Mouse (Mus musculus) brain, embryonic 14.5 days (tissue): ENCODE data around the gene Palm3. TPM values are rescaled to one million over a fixed set of nuclear protein-coding genes. Genes with fewer than 3 reads are reported as not detected.

Source experiments
- DNase-seq: peaks from one replicate; pipeline ENCODE4 v3.0.0-alpha.2; 2011; ENCODE audit warnings: low read depth
- CTCF ChIP-seq: fragments of 200-500 bp; IDR thresholded peaks from 2 replicates; pipeline ENCODE4 v1.5.1; 2012; ENCODE audit warnings: inconsistent platforms, mild to moderate bottlenecking, moderate library complexity, borderline replicate concordance; ENCODE audit not compliant: insufficient read depth, insufficient read length; ENCODE audit errors: extremely low read depth
- POLR2A ChIP-seq: fragments of 200-500 bp; IDR thresholded peaks from 2 replicates; pipeline ENCODE4 v1.6.1; 2012; ENCODE audit warnings: mild to moderate bottlenecking, inconsistent platforms, borderline replicate concordance; ENCODE audit not compliant: poor library complexity, insufficient read depth, insufficient read length, severe bottlenecking; ENCODE audit errors: extremely low read depth
- polyA plus RNA-seq: library from polyadenylated mRNA; depleted of rRNA; stranded (reverse); fragments of >200 nt; gene quantifications from 2 replicates; pipeline ENCODE4 v1.2.3, GENCODE M21; 2012

Gene Palm3
- polyA plus RNA-seq, 1 experiment = 3.7 TPM

GRCm38 (mm10) chr8:84065457-84066072, 44.3 kb downstream of the Palm3 start:
- TF ChIP-seq CTCF (no peak), POLR2A (no peak)
- DNase-seq = no peak

GRCm38 (mm10) chr8:84066291-84066930, 45.1 kb downstream of the Palm3 start, which contains the start of gene Rfx1:
Gene Rfx1 (plus strand): TSS chr8:84066834.
- peak; percentile 100 for DNase-seq
- TF ChIP-seq CTCF (no peak), POLR2A (peak; percentile 48; the same call in 1 of the 2 replicates)

- no peak for TF ChIP-seq CTCF
- 0 out of 2 replicates have a peak, but pooled peaks have one; percentile 33 for TF ChIP-seq POLR2A
- peak; percentile 95 for DNase-seq
Measured at GRCm38 (mm10) chr8:84067047-84067573, 45.8 kb downstream of the Palm3 start.

GRCm38 (mm10) chr8:84067911-84068310, 46.6 kb downstream of the Palm3 start:
- TF ChIP-seq CTCF (no peak), POLR2A (no peak)
- DNase-seq = no peak

GRCm38 (mm10) chr8:84068316-84069035, 47.2 kb downstream of the Palm3 start:
- DNase-seq = no peak
- TF ChIP-seq POLR2A = no peak
- TF ChIP-seq CTCF = no peak

- TF ChIP-seq POLR2A = no peak
- TF ChIP-seq CTCF = no peak
- no peak for DNase-seq
Measured at GRCm38 (mm10) chr8:84069169-84069568, 47.9 kb downstream of the Palm3 start.

- no peak for TF ChIP-seq CTCF
- no peak for TF ChIP-seq POLR2A
- DNase-seq = peak; percentile 35
Measured at GRCm38 (mm10) chr8:84069750-84070149, 48.5 kb downstream of the Palm3 start.

GRCm38 (mm10) chr8:84070241-84070640, 49.0 kb downstream of the Palm3 start:
- no peak for TF ChIP-seq POLR2A
- no peak for TF ChIP-seq CTCF
- DNase-seq = no peak

- no peak for TF ChIP-seq CTCF
- TF ChIP-seq POLR2A = no peak
- peak; percentile 23 for DNase-seq
Measured at GRCm38 (mm10) chr8:84070667-84071066, 49.4 kb downstream of the Palm3 start.

GRCm38 (mm10) chr8:84071921-84072320, 50.6 kb downstream of the Palm3 start:
- TF ChIP-seq CTCF (no peak), POLR2A (no peak)
- DNase-seq = no peak

- no peak for DNase-seq
- no peak for TF ChIP-seq CTCF
- TF ChIP-seq POLR2A = no peak
Measured at GRCm38 (mm10) chr8:84072321-84072720, 51.0 kb downstream of the Palm3 start.

- peak; percentile 59 for DNase-seq
- no peak for TF ChIP-seq CTCF
- no peak for TF ChIP-seq POLR2A
Measured at GRCm38 (mm10) chr8:84073230-84073976, 52.1 kb downstream of the Palm3 start.
